Mouse (Mus musculus) ovary, adult 18-20 months (tissue): Measurements from ENCODE around the gene Retn.

Experiments used
- DNase-seq: peaks from one replicate; pipeline ENCODE4 v3.0.0; 2022; ENCODE audit warnings: low spot score, mixed read lengths

Gene Retn

DNA sequence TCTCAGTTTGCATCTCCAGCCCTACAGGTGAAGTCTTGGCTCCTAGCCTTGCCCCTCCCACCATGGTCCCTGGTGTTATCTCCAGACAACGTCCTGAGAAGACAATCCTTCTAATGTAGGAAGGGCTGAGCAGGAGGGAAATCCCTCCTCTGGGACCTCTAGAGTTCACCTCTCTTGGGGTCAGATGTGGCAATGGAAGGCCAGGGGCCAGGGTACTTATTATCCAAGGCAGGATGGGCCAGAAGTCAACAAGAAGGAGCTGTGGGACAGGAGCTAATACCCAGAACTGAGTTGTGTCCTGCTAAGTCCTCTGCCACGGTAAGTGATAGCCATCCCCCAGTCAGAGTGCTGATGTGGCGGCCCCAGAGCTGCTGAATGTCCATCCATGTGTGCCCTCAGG, at the start of gene Retn:
TSS of gene Retn (plus strand) at position 245 of the 400 bp plus-strand sequence.
- no peak for DNase-seq

DNA sequence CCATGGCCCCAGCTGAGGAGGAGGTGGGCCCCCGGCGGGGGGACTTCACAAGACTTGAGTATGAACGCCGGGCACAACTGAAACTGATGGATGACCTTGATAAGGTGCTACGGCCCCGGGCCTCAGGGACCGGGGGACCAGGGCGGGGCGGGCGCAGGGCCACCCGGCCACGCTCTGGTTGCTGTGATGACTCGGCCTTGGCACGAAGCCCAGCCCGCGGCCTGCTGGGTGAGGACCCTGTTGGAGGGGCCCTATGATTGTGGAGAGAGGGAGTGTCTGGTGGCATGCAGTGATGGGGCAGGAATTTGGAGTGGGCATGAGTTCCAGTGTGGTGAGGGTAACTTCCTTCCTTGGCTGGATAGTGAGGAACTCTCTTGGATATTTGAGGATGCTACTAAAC, 49.0 kb upstream of the Retn start:
- no peak for DNase-seq

DNA sequence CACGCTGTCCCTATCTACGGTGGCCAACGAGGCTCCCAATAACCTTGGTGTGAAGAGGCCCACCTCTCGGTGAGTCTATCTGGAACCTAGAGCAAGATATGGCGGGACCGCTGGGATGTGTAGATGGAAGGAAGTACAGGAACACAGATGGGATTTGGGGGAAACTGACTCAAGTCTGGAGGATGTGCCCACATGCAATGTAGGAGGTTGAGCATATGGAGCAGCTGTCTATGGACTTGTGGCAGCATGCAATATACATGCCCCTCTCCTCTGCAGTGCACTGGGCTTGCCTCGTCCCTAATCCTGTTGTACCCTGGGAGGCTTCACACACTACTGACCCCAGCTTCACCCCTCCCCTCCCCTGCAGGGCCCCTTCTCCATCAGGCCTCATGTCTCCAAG, 47.7 kb upstream of the Retn start:
- no peak for DNase-seq

DNA sequence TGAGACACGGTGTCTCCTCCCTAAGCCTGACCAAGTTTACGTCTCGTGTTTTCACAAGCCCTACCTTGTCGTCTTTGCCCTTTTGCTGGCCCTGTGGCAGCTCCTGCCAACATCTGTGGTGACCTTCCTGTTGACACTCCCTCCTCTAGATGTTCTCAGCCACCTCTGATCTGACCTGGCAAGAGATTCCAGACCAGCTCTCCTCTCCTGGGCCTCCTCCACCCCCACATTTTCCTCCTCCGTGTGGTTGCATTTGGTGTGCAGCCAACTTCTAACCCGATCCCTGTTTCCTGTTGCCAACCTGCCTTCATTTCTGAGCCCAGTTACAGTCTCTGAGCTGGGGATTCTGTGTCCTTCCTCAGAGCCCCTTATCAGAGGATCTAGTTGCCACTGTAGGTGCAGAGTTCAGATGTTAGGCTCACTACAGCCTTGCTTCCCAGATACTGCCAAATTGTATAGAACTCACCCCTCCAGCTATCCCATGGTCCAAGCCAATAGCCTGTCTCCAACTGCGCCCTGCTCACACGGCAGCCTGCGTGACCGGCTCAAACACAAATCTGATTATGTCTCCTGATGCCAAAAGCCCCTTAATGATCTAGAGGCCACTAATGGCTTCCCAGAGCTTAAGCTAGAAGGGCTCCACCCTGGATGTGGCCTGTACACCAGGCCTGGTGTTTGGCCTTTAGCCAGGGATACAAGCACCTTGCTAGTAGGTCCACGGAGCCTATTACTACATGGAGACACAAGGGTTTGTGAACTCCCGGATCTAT, 46.3 kb upstream of the Retn start:
- peak; percentile 64 for DNase-seq

DNA sequence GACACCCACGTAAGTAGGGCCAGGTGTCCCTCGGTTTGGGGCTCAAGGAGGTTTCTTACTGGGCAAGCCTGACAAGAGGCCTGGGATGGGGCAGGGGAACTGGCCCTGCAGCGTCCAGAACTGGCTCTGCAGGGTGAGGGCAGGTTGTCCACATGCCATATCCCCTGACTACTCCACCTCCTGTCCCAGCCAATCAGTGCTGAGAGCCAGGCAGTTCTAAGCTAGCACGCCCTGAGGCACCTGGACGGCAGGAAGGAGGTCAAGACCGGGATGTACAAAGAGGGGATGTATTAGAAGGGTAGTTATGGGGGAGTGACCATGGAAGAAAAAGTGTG, 45.8 kb upstream of the Retn start:
- no peak for DNase-seq

DNA sequence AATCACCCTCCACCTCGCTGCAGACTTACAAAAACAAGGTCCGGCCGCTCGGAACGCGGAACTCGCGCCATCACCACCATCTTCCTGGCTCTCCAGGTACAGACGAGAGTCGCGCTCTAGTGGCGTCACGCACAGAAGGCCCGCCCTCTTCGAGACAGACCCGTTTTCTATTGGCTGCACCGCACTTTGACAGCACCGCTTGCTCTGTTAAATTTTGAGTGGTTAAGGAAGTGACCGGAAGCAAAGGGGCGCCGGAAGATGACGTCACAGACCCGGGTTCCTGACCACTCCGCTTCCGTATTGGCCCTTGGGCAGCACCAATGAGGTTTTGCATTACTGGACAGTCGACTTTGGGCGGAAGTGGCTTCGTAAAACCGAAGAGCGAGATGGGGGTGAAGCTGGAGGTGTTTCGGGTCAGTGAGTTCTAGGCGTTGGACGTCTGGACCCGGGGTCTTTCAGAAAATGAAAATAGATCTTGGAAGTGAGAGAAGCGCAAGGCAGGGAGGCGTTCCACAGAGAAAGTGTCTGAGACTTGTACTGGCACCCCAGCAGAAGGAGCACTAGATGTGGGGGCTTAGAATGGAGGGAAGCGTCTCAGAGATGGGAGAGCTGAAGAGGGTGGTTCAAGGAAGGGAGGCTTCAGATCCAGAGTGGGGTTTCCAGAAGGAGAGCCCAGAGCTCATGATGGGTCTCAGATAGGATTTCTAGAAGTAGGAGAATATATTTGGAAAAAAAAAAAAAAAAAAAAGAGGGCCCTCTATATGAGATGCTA, 34.2 kb upstream of the Retn start, which contains the start of the genes Xab2 and Pet100:
TSS of gene Xab2 (minus strand) at position 118 of the 772 bp plus-strand sequence.
TSS of gene Pet100 (plus strand) at position 350 of the 772 bp plus-strand sequence.
- DNase-seq: peak; percentile 98

DNA sequence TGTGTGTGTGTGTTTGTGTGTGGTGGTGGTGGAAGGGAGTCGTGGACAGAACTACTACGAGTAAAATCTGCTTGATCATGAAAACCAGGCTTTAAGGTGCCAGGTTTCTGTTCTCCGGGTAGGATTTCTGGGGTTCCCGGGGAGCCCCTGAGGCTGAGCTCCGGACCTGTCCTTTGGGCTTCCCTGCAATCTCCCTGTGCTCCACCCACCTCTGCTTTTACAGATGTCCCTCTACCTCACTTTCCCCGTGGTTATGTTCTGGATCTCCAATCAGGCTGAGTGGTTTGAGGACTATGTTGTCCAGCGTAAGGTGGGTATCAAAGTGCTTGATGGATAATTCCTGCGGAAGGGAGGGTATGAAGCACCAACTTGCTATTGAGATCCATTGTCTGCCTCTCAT, 33.5 kb upstream of the Retn start:
- DNase-seq: no peak

DNA sequence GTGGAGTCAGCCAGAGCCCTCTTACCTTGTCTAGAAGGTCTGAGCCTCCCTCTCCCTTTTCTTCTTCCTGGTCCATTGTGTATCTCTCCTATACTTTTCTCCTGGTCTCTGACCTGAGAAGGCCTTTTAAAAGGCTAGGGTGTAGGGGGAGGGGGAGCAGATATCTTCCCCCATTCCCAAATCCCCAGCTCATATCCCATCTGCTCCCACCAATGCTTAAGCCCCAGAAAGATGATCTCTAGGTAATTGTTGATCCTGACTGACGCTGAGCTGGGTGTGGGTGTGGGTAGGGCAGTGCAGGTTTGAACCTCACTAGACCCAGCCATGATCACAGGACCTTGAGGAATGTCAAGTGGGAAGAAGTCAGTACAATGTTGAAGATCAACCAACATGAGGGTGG, 30.1 kb upstream of the Retn start, which contains the start of gene Pcp2:
TSS of gene Pcp2 (minus strand) at position 101 of the 400 bp plus-strand sequence.
- no peak for DNase-seq

DNA sequence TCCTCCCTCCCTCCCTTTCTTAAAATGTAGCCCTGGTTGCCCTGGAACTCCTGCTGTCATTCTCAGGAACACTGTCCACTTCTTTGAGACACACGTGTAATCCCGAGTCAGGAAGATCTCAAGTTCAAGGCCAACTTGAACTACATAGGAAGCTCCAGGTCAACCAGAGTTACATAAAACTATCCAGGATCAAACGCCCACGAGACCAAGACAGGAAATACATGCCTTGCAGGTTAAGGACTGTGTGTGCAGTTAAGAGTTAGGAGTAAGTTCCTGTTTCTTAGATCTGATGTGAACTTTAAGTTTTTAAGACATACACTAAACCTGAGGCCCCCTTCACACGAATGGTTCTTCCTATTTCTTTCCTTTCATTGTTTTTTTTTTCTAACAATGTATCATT, 28.6 kb upstream of the Retn start:
- no peak for DNase-seq

DNA sequence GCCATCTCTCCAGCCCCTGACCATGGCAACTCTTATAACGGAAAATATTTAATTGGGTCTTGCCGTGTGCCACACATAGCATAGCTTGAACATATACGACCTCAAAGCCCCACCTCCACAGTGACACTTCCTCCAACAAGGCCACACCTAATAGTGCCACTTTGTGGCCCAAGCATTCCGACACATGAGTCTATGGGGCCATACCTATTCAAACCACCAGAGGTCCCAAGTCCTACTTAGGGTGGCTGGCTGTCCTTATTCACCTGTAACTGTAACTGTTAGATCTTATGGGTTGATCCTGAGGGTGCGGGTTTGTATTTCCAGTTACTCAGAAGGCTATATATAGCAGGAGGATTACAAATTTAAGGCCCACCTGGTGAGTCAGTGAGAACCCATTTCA, 27.6 kb upstream of the Retn start:
- DNase-seq: no peak

DNA sequence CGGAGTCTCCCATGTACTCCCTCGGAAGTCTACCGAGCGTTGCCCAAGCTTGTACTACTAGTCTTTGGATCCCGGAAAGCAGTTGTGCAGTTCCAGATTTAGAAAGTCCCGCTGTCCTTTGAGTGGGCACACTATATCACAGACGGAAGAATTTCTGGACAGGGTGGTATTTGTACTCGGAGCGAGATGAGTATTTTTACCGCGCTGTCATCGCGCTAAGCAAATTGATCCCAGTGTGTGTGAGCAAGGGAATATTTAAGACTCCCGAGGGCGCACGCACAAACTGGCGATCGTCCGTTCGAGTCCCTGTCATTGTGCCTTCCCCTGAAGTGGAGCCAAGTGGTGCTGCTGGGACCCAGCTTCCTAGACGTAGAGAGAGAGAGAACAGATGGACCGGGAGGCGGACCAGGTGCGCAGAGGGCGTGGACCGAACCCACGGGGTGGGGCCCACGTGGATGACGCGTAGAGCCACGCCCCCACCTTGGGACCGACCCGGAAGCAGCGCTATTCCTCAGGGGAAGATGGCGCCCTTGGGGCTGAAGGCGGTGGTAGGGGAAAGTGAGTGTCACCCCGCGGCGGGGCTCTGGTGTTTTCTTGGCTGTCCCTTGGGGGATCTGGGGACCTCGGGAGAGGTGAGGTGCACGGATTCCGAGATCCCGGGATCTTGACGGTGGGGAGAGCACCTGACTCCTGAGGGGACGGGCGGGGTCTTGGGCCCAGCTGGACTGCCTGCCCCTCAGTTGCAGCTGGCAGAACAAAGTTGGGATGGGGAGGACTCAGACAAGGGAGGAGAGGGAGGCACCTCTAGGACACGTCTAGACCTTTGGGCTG, 24.7 kb upstream of the Retn start, which contains the start of gene Stxbp2:
TSS of gene Stxbp2 (plus strand) at position 309 of the 831 bp plus-strand sequence.
- DNase-seq: peak; percentile 61

DNA sequence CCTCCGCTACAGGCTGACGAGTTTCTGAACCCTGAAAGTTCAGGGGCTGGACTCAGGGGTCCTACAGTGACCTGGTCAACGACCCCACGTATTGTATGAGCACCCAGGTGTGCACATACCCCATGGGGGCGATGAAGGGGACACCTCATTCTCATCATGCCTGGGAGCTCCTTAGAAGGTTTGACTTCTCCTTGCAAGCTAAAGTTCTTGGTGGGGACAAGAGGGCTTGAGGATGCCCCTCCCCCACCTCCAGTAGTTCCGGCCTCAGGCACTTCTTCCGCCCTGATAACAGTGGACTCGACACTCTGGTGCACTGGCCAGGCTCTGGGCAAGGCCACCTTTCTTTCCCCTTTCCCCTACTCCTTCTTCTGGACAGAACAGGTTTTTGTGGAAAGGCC, 24.1 kb upstream of the Retn start:
- DNase-seq: no peak

DNA sequence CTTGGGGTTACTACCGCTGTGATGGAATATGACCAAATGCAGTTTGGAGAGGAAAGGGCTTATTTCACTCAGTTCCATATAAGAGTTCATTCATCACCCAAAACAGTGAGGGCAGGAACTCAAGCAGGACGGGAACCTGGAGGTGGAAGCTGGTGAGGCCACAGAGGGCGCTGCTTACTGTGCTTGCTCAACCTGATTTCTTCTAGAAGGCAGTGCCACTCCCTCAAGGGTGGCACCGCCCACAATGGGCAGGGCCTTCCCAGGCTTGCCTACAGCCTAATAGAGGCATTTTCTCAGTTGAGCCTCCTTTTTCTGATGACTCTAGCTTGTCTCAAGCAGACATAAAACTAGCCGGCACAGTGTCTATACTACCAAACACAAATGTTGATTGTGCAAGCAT, 9.8 kb upstream of the Retn start:
- DNase-seq: no peak

DNA sequence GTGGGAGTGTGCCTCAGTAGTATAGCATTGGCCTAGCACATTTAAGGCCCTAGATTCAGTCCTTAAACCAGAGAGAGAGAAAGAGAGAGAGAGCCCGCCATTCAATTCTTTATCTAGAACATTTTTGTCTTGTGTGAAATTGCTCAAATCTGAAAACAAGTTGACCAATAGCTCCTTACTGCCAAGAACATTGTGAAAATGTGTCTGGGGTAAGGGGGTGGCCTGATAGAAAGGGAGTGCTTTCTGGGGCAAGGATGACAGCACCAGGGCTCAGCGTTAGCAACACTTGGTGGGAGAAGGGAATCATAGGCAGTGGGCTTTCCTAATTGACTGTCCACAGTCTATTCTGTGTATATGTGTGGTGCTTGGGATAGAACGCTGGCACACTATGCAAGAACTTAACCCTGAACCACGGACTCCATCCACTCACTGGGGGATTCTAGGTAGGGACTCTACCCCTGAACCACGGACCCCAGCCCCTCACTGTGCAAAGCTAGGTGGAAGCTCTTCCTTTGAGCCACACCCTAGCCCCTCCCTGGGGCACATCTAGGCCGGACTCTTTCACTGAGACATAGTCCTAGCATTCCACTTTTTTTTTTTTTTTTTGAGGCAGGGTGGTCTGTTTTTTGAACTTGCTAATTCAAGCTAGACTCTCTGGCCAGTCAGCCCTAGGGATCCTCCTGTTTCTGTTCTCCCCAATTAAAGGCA, 8.6 kb upstream of the Retn start:
- DNase-seq: no peak

DNA sequence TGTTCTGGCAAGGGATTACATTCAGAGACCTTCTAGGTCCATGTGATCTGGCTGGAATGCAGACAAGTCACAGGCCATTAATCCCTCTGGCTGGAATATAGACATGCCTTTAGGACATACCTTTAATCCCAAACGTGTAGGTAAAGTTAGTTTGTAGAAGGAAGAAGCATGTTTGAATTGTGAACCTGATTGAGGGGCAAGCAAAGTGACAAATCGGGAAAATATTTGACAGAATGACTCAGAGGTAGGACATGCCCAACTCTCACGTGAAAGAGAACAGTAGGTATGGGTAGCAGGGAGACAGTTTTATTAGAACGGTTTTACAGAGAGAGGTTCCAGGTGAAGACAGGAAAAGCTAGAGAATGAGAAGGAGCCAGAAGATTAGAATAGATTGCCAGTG, 8.0 kb upstream of the Retn start:
- DNase-seq: no peak

DNA sequence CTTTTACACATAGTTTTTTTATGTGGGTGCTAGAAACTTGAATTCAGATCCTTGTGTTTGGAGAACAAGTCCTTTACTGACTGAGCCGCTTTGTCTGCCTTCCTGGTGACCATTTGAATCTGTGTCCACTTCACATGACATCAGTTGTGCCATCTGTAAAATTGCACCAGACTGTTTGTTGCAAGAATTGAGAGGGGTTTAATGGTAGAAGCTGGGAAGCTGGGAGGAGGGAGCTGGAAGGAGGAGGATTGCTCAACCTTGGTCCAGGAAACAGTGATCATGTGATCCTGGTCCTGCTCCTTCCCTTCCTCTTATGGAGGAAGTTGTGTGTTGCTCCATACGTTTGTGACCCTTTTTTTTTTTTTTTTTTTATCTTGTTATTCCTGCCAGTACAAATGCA, 7.3 kb upstream of the Retn start:
- no peak for DNase-seq

DNA sequence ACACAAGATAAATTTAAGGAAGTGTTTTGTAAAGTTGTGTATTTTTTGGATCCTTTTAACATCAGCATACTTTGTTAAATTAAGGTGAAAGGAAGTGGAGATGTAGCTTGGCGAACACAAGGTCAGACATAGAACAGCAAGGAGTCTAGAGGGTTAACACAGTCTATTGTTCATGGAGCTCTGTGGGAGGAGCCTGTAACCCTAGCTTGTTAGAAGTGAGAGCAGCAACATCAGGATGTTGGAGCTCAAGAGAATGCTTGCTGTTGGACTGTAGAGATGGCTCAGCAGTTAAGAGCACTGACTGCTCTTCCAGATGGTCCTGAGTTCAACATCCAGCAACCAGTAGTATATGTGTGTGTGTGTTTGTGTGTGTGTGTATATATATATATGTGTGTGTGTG, 6.6 kb upstream of the Retn start:
- DNase-seq: no peak

DNA sequence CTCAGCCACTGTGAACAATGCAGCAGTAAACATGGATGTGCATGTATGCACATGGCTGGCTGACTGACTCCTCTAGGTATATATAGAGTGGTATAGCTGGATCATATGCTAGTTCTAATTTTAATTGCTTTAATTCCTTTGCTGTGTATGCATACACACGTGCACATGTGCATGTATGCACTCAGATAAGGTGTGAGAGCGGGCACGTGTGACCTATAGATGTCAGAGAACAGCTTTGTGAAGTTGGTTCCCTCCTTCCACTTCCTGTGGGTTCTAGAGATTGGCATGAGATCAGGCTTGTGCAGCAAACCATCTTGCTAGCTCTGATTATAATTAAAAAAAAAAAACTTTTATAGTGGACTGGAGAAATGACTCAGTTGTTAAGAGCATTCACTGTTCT, 2.7 kb upstream of the Retn start:
- no peak for DNase-seq

DNA sequence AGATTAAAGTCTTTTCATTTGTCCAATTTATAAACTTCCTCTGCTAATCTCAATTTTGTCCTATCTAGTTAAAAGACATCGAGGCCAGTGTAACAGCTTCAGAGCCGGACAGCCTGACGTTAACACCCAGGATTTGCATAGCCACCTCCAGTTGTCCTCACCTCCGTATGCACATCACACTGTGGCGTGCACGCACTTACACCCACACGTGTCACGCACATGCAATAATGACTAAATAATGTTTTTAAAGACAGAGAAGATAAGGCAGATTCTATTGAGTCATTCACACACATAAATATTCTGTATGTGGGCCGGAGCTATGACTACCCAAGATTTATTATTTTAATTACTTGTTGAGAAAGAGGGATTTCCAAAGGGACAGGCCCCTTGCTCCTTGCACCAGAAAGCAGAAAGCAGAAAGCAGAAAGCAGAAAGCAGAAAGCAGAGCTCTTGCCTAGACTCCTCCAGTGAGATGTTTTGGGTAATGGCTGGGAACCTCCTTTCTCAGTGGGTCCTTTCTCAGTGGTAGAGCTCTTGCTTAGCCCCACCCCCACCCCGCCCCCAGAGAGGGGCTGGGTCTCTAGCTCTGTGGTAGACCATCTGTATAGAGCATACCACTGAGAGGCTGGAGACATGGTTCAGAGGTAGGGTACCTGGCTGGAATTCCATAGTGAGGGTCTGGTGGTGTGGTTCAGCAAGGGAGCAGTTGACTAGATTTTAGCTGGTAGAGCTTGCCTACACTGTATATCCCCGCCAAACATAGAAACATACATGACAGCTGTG, 653 bp upstream of the Retn start:
- no peak for DNase-seq

DNA sequence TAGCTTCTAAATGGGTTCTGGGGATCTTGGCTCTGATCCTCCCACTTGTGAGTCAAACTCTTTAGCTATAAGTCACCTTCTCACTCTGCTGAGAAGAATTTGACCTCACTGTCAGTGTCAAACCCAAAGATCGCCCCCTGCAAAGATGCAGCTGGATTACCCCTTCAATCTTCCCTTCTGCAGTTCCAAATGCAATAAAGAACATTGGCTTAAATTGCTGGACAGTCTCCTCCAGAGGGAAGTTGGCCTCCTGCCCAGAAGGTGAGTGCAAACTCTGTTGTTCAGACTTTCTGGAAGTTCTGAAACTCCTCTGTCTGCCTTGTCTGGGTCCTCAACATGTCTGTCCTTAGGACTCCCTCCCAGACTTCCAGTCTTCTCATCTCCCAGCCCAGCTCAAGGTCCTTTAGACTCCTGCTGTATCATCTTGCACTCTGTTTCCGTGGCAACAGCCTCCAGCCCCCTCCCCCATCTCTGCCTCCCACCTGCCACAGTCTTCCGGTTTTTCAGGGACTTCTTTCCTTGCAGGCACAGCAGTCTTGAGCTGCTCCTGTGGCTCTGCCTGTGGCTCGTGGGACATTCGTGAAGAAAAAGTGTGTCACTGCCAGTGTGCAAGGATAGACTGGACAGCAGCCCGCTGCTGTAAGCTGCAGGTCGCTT, 1.3 kb downstream of the Retn start:
- no peak for DNase-seq

DNA sequence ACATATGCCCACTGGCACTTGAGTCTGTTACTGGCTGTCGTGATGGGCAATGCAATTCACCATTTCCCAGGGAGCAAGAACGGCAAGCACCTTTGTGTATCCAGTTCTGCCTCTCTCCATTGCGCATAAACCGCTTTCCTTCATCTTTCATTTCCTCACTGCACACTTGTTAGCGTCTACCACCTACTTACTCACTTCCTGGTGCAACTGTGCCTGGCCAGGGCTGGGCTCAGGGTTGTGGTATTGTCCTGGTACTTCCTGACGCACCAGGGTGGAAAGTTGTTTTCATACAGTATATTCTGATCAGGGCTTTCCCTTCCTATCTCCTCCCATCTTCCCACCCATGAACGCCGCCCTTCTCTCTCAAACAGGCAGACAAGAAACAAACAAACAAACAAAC, 5.3 kb downstream of the Retn start:
- no peak for DNase-seq
